Mouse (Mus musculus) heart, postnatal 0 days (tissue): ENCODE data around the gene Ttll10.

Source experiments
- CTCF ChIP-seq: IDR thresholded peaks from 2 replicates; pipeline ENCODE4 v1.5.1; 2016; ENCODE audit warnings: antibody characterized with exemption, control low read depth, low read depth
- EP300 ChIP-seq: IDR thresholded peaks from 2 replicates; pipeline ENCODE4 v1.6.1; 2016; ENCODE audit warnings: antibody characterized with exemption, low read depth

GRCm38 (mm10) chr4:156103342-156103741, 44.1 kb upstream of the Ttll10 start:
- no peak for TF ChIP-seq CTCF
- TF ChIP-seq EP300, result no peak
